Mouse (Mus musculus): ENCODE measurements at regions not wholly inside any gene's neighbourhood (a gene's known extent, or its start where the extent isn't known, plus 50 kb on each side); places are given as distances from the start of the nearest gene placed in this dataset.

GRCm38 (mm10) chr16:75369700-75370099 is 216.2 kb downstream of the Lipi start:
- no peak overlapping the region for H3K9ac ChIP-seq (ENCODE audit: low read depth, low read length)
- DNase-seq (ENCODE audit: low spot score), result no peak
- H3K27me3 ChIP-seq (replicated peaks; ENCODE audit: control insufficient read depth, insufficient read depth, low read length), result no peaks in the 10 kb centered on the region
- 73% methylated on average over 5 of the region's 5 CpGs for WGBS
- H3K4me3 ChIP-seq (ENCODE audit: low read depth, low read length), result no peak overlapping the region
- no peaks in the 10 kb centered on the region for H3K4me1 ChIP-seq (ENCODE audit: control insufficient read depth, insufficient read depth, low read length)
- no peaks in the 10 kb centered on the region for H3K9me3 ChIP-seq (ENCODE audit: control insufficient read depth, low read length)
- no peak overlapping the region for H3K27ac ChIP-seq (replicated peaks; ENCODE audit: low read depth, low read length)
- H3K4me2 ChIP-seq (ENCODE audit: low read depth, low read length), result no peak overlapping the region
- no peaks in the 10 kb centered on the region for H3K36me3 ChIP-seq (ENCODE audit: control insufficient read depth, insufficient read depth, low read length)
- no peak for ATAC-seq (ENCODE audit: low read depth)

- Histone ChIP-seq H3K9me3 (ENCODE audit: control insufficient read depth, low read length) (no peaks in the 10 kb centered on the region), H3K4me2 (ENCODE audit: low read depth, low read length) (no peak overlapping the region), H3K27ac (replicated peaks; ENCODE audit: low read depth, low read length) (no peak overlapping the region), H3K36me3 (ENCODE audit: control insufficient read depth, insufficient read depth, low read length) (no peaks in the 10 kb centered on the region), H3K27me3 (replicated peaks; ENCODE audit: control insufficient read depth, insufficient read depth, low read length) (no peaks in the 10 kb centered on the region), H3K4me1 (ENCODE audit: control insufficient read depth, insufficient read depth, low read length) (no peaks in the 10 kb centered on the region), H3K4me3 (ENCODE audit: low read depth, low read length) (no peak overlapping the region), H3K9ac (ENCODE audit: low read depth, low read length) (no peak overlapping the region)
- no peak for DNase-seq (ENCODE audit: low spot score)
- 85% methylated on average over 4 of the region's 4 CpGs for WGBS
- no peak for ATAC-seq (ENCODE audit: low read depth)
Observed at GRCm38 (mm10) chr16:75366727-75367126, 219.1 kb downstream of the Lipi start.

GRCm38 (mm10) chr16:75365361-75365994 is 220.4 kb downstream of the Lipi start:
- no peaks in the 10 kb centered on the region for H3K27me3 ChIP-seq (replicated peaks; ENCODE audit: control insufficient read depth, insufficient read depth, low read length)
- no peak overlapping the region for H3K4me3 ChIP-seq (ENCODE audit: low read depth, low read length)
- ATAC-seq (ENCODE audit: low read depth) (no peak), DNase-seq (ENCODE audit: low spot score) (no peak)
- no peak overlapping the region for H3K27ac ChIP-seq (replicated peaks; ENCODE audit: low read depth, low read length)
- WGBS, result 57% methylated on average over 8 of the region's 8 CpGs
- H3K9ac ChIP-seq (ENCODE audit: low read depth, low read length), result no peak overlapping the region
- H3K4me1 ChIP-seq (ENCODE audit: control insufficient read depth, insufficient read depth, low read length), result no peaks in the 10 kb centered on the region
- H3K4me2 ChIP-seq (ENCODE audit: low read depth, low read length), result no peak overlapping the region
- no peaks in the 10 kb centered on the region for H3K9me3 ChIP-seq (ENCODE audit: control insufficient read depth, low read length)
- no peaks in the 10 kb centered on the region for H3K36me3 ChIP-seq (ENCODE audit: control insufficient read depth, insufficient read depth, low read length)

- ATAC-seq (ENCODE audit: low read depth) (no peak), DNase-seq (ENCODE audit: low spot score) (peak; percentile 20)
- Histone ChIP-seq H3K4me2 (ENCODE audit: low read depth, low read length) (no peak overlapping the region), H3K27ac (replicated peaks; ENCODE audit: low read depth, low read length) (no peak overlapping the region), H3K9ac (ENCODE audit: low read depth, low read length) (no peak overlapping the region), H3K36me3 (ENCODE audit: control insufficient read depth, insufficient read depth, low read length) (no peaks in the 10 kb centered on the region), H3K4me1 (ENCODE audit: control insufficient read depth, insufficient read depth, low read length) (no peaks in the 10 kb centered on the region), H3K9me3 (ENCODE audit: control insufficient read depth, low read length) (no peaks in the 10 kb centered on the region), H3K27me3 (replicated peaks; ENCODE audit: control insufficient read depth, insufficient read depth, low read length) (no peaks in the 10 kb centered on the region), H3K4me3 (ENCODE audit: low read depth, low read length) (no peak overlapping the region)
- WGBS, result 64% methylated on average over 4 of the region's 4 CpGs
Observed at GRCm38 (mm10) chr16:75362095-75362494, 223.8 kb downstream of the Lipi start.

GRCm38 (mm10) chr16:75360791-75361190 is 225.1 kb downstream of the Lipi start:
- Histone ChIP-seq H3K27ac (replicated peaks; ENCODE audit: low read depth, low read length) (no peak overlapping the region), H3K36me3 (ENCODE audit: control insufficient read depth, insufficient read depth, low read length) (no peaks in the 10 kb centered on the region), H3K4me3 (ENCODE audit: low read depth, low read length) (no peak overlapping the region), H3K9me3 (ENCODE audit: control insufficient read depth, low read length) (no peaks in the 10 kb centered on the region), H3K4me2 (ENCODE audit: low read depth, low read length) (no peak overlapping the region), H3K9ac (ENCODE audit: low read depth, low read length) (no peak overlapping the region), H3K4me1 (ENCODE audit: control insufficient read depth, insufficient read depth, low read length) (no peaks in the 10 kb centered on the region), H3K27me3 (replicated peaks; ENCODE audit: control insufficient read depth, insufficient read depth, low read length) (no peaks in the 10 kb centered on the region)
- WGBS, result 83% methylated on average over 4 of the region's 4 CpGs
- ATAC-seq (ENCODE audit: low read depth) (no peak), DNase-seq (ENCODE audit: low spot score) (no peak)

GRCm38 (mm10) chr16:75353394-75353793 is 232.5 kb downstream of the Lipi start:
- WGBS, result 93% methylated on average over 1 of the region's 1 CpGs
- H3K36me3 ChIP-seq (ENCODE audit: control insufficient read depth, insufficient read depth, low read length), result no peaks in the 10 kb centered on the region
- ATAC-seq (ENCODE audit: low read depth) (no peak), DNase-seq (ENCODE audit: low spot score) (no peak)
- no peak overlapping the region for H3K4me2 ChIP-seq (ENCODE audit: low read depth, low read length)
- H3K4me1 ChIP-seq (ENCODE audit: control insufficient read depth, insufficient read depth, low read length), result no peaks in the 10 kb centered on the region
- H3K9me3 ChIP-seq (ENCODE audit: control insufficient read depth, low read length), result no peaks in the 10 kb centered on the region
- no peak overlapping the region for H3K9ac ChIP-seq (ENCODE audit: low read depth, low read length)
- H3K27me3 ChIP-seq (replicated peaks; ENCODE audit: control insufficient read depth, insufficient read depth, low read length), result no peaks in the 10 kb centered on the region
- no peak overlapping the region for H3K4me3 ChIP-seq (ENCODE audit: low read depth, low read length)
- no peak overlapping the region for H3K27ac ChIP-seq (replicated peaks; ENCODE audit: low read depth, low read length)

GRCm38 (mm10) chr16:75344201-75344927 is 241.5 kb downstream of the Lipi start:
- 0 out of 2 replicates have a peak overlapping the region, but pooled peaks have one; percentile 39 for H3K4me2 ChIP-seq (ENCODE audit: low read depth, low read length)
- no peaks in the 10 kb centered on the region for H3K36me3 ChIP-seq (ENCODE audit: control insufficient read depth, insufficient read depth, low read length)
- no peak overlapping the region for H3K27ac ChIP-seq (replicated peaks; ENCODE audit: low read depth, low read length)
- no peak overlapping the region for H3K4me3 ChIP-seq (ENCODE audit: low read depth, low read length)
- no peaks in the 10 kb centered on the region; the same call in 1 of the 2 replicates for H3K4me1 ChIP-seq (ENCODE audit: control insufficient read depth, insufficient read depth, low read length)
- no peak overlapping the region for H3K9ac ChIP-seq (ENCODE audit: low read depth, low read length)
- 71% methylated on average over 8 of the region's 8 CpGs for WGBS
- H3K9me3 ChIP-seq (ENCODE audit: control insufficient read depth, low read length), result no peaks in the 10 kb centered on the region
- no peaks in the 10 kb centered on the region for H3K27me3 ChIP-seq (replicated peaks; ENCODE audit: control insufficient read depth, insufficient read depth, low read length)
- ATAC-seq (ENCODE audit: low read depth) (no peak), DNase-seq (ENCODE audit: low spot score) (no peak)

- H3K27me3 ChIP-seq (replicated peaks; ENCODE audit: control insufficient read depth, insufficient read depth, low read length), result no peaks in the 10 kb centered on the region
- no peaks in the 10 kb centered on the region for H3K9me3 ChIP-seq (ENCODE audit: control insufficient read depth, low read length)
- WGBS, result 30% methylated on average over 11 of the region's 11 CpGs
- H3K9ac ChIP-seq (ENCODE audit: low read depth, low read length), result no peak overlapping the region
- H3K4me1 ChIP-seq (ENCODE audit: control insufficient read depth, insufficient read depth, low read length), result no peaks in the 10 kb centered on the region; the same call in 1 of the 2 replicates
- peak overlapping the region; percentile 13 for H3K4me3 ChIP-seq (ENCODE audit: low read depth, low read length)
- no peak overlapping the region for H3K27ac ChIP-seq (replicated peaks; ENCODE audit: low read depth, low read length)
- no peaks in the 10 kb centered on the region for H3K36me3 ChIP-seq (ENCODE audit: control insufficient read depth, insufficient read depth, low read length)
- H3K4me2 ChIP-seq (ENCODE audit: low read depth, low read length), result peak overlapping the region; percentile 39
- ATAC-seq (ENCODE audit: low read depth) (peak; percentile 62; the same call in 1 of the 2 replicates), DNase-seq (ENCODE audit: low spot score) (peak; percentile 42)
Observed at GRCm38 (mm10) chr16:75343028-75343901, 242.6 kb downstream of the Lipi start.

Data from embryonic facial prominence, embryonic 14.5 days (tissue).